Mouse (Mus musculus) MEL-GATA-1-ER (cell line): Measurements from ENCODE around the gene Ackr2.
A peak's percentile ranks its signal among the peaks of the same experiment; 100 is the strongest.

Experiments
- DNase-seq: peaks from one replicate; pipeline ENCODE4 v3.0.0-alpha.2; 2012; ENCODE audit warnings: low read depth; ENCODE audit errors: extremely low read depth

Gene Ackr2

GRCm38 (mm10) chr9:121915056-121915455, 16.9 kb downstream of the Ackr2 start:
- DNase-seq: no peak

- no peak for DNase-seq
Measured at GRCm38 (mm10) chr9:121916102-121916501, 17.9 kb downstream of the Ackr2 start, which contains the start of gene Cyp8b1. Gene Cyp8b1, minus strand, starts transcription at chr9:121916305.

- no peak for DNase-seq
Measured at GRCm38 (mm10) chr9:121919027-121919501, 20.9 kb downstream of the Ackr2 start.

- DNase-seq: no peak
Measured at GRCm38 (mm10) chr9:121923443-121923842, 25.3 kb downstream of the Ackr2 start.

- DNase-seq: no peak
Measured at GRCm38 (mm10) chr9:121923906-121924305, 25.8 kb downstream of the Ackr2 start.

- no peak for DNase-seq
Measured at GRCm38 (mm10) chr9:121924901-121925560, 26.9 kb downstream of the Ackr2 start.

- DNase-seq: no peak
Measured at GRCm38 (mm10) chr9:121925959-121926358, 27.8 kb downstream of the Ackr2 start.

GRCm38 (mm10) chr9:121926634-121927405, 28.7 kb downstream of the Ackr2 start:
- DNase-seq: no peak

GRCm38 (mm10) chr9:121927721-121928120, 29.6 kb downstream of the Ackr2 start:
- no peak for DNase-seq

GRCm38 (mm10) chr9:121928498-121928897, 30.3 kb downstream of the Ackr2 start:
- DNase-seq: peak; percentile 16

GRCm38 (mm10) chr9:121934856-121935255, 36.7 kb downstream of the Ackr2 start:
- DNase-seq: no peak

- no peak for DNase-seq
Measured at GRCm38 (mm10) chr9:121936952-121937351, 38.8 kb downstream of the Ackr2 start.

GRCm38 (mm10) chr9:121937451-121937864, 39.3 kb downstream of the Ackr2 start:
- no peak for DNase-seq

GRCm38 (mm10) chr9:121937944-121938355, 39.8 kb downstream of the Ackr2 start:
- DNase-seq: no peak

- DNase-seq: no peak
Measured at GRCm38 (mm10) chr9:121943005-121943404, 44.9 kb downstream of the Ackr2 start.

- DNase-seq: no peak
Measured at GRCm38 (mm10) chr9:121943628-121944027, 45.5 kb downstream of the Ackr2 start.

GRCm38 (mm10) chr9:121947784-121948183, 49.6 kb downstream of the Ackr2 start:
- DNase-seq: no peak

GRCm38 (mm10) chr9:121948431-121948830, 50.3 kb downstream of the Ackr2 start:
- DNase-seq: no peak

GRCm38 (mm10) chr9:121950418-121951113, 52.4 kb downstream of the Ackr2 start, which contains the start of gene Fam198a:
Gene Fam198a, plus strand, starts transcription at chr9:121950988.
- no peak for DNase-seq

- DNase-seq: no peak
Measured at GRCm38 (mm10) chr9:121951114-121951423, 52.9 kb downstream of the Ackr2 start.

GRCm38 (mm10) chr9:121952596-121952995, 54.4 kb downstream of the Ackr2 start:
- no peak for DNase-seq
